Mouse (Mus musculus): ENCODE data around the gene Ddx17. TPM values are rescaled to one million over a fixed set of nuclear protein-coding genes. Genes with fewer than 3 reads are reported as not detected.

Gene Ddx17
- polyA plus RNA-seq, 1 experiment from 2014 or later, result 37.1 TPM

- ATAC-seq (ENCODE audit: insufficient number of reproducible peaks, low FRiP score), result peak; percentile 83
- peak overlapping the region; percentile 98 for H3K27ac ChIP-seq (ENCODE audit: poor library complexity, severe bottlenecking)
- WGBS, result under 1% methylated on average over 52 of the region's 52 CpGs
- peak overlapping the region; percentile 89 for H3K4me2 ChIP-seq
- H3K9ac ChIP-seq, result peak overlapping the region; percentile 98
- peak overlapping the region; percentile 91 for H3K4me3 ChIP-seq
- peaks cover 8% of the 10 kb centered on the region for H3K27me3 ChIP-seq (replicated peaks)
- H3K36me3 ChIP-seq, result peaks cover 34% of the 10 kb centered on the region
- no peaks in the 10 kb centered on the region for H3K9me3 ChIP-seq (replicated peaks)
- peaks cover 23% of the 10 kb centered on the region for H3K4me1 ChIP-seq (replicated peaks)
Measured at GRCm38 (mm10) chr15:79545921-79546399, 581 bp downstream of the Ddx17 start.

DNA sequence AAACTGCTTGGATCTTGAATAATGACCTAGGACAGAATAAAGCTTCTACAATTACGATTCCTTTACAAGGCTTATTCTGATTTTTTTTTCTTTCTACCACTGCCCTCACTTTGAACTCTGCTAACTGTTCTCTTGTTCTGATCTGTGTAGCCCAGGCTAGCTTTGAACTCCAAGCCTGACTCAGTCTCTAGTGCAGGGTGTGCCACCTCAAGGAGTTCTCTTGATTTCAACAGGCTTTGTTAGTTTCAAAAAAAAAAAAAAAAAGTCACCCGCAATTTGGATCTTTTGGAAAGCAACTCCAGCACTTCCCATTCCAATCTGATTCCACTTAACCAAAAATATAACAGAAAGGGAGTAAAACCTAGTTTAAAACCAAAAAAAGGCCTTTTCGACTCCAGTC, 1.0 kb downstream of the Ddx17 start:
- H3K4me1 ChIP-seq (replicated peaks), result peaks cover 27% of the 10 kb centered on the region
- 5% methylated on average over 3 of the region's 3 CpGs for WGBS
- H3K27ac ChIP-seq (ENCODE audit: poor library complexity, severe bottlenecking), result peak overlapping the region; percentile 98
- peak overlapping the region; percentile 98 for H3K9ac ChIP-seq
- peak overlapping the region; percentile 89 for H3K4me2 ChIP-seq
- peak overlapping the region; percentile 91 for H3K4me3 ChIP-seq
- H3K27me3 ChIP-seq (replicated peaks), result 0 out of 2 replicates have a peak, but pooled peaks cover 5% of the 10 kb centered on the region
- no peaks in the 10 kb centered on the region for H3K9me3 ChIP-seq (replicated peaks)
- H3K36me3 ChIP-seq, result peaks cover 38% of the 10 kb centered on the region
- no peak for ATAC-seq (ENCODE audit: insufficient number of reproducible peaks, low FRiP score)

DNA sequence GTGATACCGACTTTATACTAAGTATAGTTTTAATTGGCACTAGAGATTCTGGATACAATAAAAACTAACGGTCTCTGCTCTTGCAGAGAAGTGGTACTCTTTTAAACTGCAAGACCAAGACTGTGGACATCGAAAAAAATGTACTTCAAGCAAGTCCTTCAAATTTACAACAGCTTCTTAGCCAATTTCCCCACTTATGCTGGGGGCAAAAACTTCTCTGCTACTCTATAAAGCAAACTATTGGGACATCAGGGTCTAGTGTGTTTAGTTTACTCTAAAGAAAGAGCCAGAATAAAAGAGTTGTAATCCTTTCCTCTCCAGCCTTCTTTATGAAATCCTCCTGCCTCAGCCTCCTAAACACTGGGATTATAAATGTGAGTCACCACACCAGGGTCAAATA, 2.6 kb downstream of the Ddx17 start:
- no peaks in the 10 kb centered on the region for H3K27me3 ChIP-seq (replicated peaks)
- H3K4me2 ChIP-seq, result peak overlapping the region; percentile 35
- peaks cover 28% of the 10 kb centered on the region for H3K4me1 ChIP-seq (replicated peaks)
- no peak overlapping the region for H3K27ac ChIP-seq (ENCODE audit: poor library complexity, severe bottlenecking)
- no peaks in the 10 kb centered on the region for H3K9me3 ChIP-seq (replicated peaks)
- H3K36me3 ChIP-seq, result peaks cover 54% of the 10 kb centered on the region
- no peak for ATAC-seq (ENCODE audit: insufficient number of reproducible peaks, low FRiP score)
- H3K4me3 ChIP-seq, result peak overlapping the region; percentile 91
- H3K9ac ChIP-seq, result no peak overlapping the region
- 94% methylated on average over 3 of the region's 3 CpGs for WGBS

DNA sequence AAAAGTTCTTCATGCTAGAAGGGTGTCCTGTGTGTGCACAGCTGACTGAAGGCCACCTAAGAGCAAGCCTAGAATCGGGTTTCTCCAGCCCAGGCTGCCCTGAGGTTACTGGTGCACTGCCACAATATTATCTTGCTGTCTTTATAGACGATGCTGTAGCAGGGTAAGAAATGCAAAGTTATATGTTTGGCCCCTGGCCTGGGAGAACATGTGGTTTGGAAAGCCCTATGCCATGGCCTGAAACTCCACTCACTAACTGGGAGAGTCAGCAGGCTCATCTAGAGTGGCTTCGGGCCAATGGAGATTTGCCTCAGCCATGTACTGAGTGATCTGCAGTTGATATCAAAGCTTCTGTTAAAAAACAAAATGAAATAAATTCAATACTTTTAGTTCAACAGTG, 12.7 kb downstream of the Ddx17 start:
- H3K27me3 ChIP-seq (replicated peaks), result no peaks in the 10 kb centered on the region
- no peak overlapping the region for H3K27ac ChIP-seq (ENCODE audit: poor library complexity, severe bottlenecking)
- peaks cover 96% of the 10 kb centered on the region for H3K36me3 ChIP-seq
- H3K4me3 ChIP-seq, result no peak overlapping the region
- H3K9ac ChIP-seq, result no peak overlapping the region
- H3K4me1 ChIP-seq (replicated peaks), result no peaks in the 10 kb centered on the region
- no peaks in the 10 kb centered on the region for H3K9me3 ChIP-seq (replicated peaks)
- no peak for ATAC-seq (ENCODE audit: insufficient number of reproducible peaks, low FRiP score)
- 93% methylated on average over 3 of the region's 3 CpGs for WGBS
- H3K4me2 ChIP-seq, result no peak overlapping the region

DNA sequence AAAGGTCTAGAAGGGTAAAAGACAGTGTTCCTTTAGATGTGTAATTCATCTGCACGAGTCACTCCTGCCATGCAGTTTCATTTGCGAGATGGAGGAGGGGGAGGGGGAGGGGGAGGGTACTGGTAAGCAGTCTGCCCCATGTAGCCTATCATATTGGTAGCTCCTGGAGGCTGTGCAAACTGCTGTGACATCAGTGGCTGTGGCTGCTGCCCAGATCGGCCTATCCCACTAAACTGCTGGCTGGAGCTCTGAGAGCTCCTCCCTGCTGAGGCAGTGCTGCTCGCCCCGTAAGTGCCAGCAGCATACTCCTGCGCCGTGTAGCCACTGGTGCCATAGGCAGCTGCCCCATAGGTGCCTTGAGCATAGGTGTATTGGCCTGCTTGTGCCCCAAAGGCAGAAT, 16.6 kb downstream of the Ddx17 start:
- 84% methylated on average over 7 of the region's 7 CpGs for WGBS
- ATAC-seq (ENCODE audit: insufficient number of reproducible peaks, low FRiP score), result no peak
- H3K9me3 ChIP-seq (replicated peaks), result no peaks in the 10 kb centered on the region
- no peak overlapping the region for H3K4me3 ChIP-seq
- H3K4me1 ChIP-seq (replicated peaks), result no peaks in the 10 kb centered on the region
- no peak overlapping the region for H3K9ac ChIP-seq
- H3K4me2 ChIP-seq, result no peak overlapping the region
- peaks cover 90% of the 10 kb centered on the region for H3K36me3 ChIP-seq
- H3K27ac ChIP-seq (ENCODE audit: poor library complexity, severe bottlenecking), result no peak overlapping the region
- H3K27me3 ChIP-seq (replicated peaks), result no peaks in the 10 kb centered on the region

- Histone ChIP-seq H3K27me3 (replicated peaks) (no peaks in the 10 kb centered on the region), H3K27ac (ENCODE audit: poor library complexity, severe bottlenecking) (no peak overlapping the region), H3K4me2 (no peak overlapping the region), H3K4me3 (no peak overlapping the region), H3K36me3 (peaks cover 86% of the 10 kb centered on the region), H3K9ac (no peak overlapping the region), H3K9me3 (replicated peaks) (no peaks in the 10 kb centered on the region), H3K4me1 (replicated peaks) (no peaks in the 10 kb centered on the region)
- 74% methylated on average over 5 of the region's 5 CpGs for WGBS
- ATAC-seq (ENCODE audit: insufficient number of reproducible peaks, low FRiP score), result no peak
Measured at GRCm38 (mm10) chr15:79527991-79528639, 18.4 kb downstream of the Ddx17 start.

DNA sequence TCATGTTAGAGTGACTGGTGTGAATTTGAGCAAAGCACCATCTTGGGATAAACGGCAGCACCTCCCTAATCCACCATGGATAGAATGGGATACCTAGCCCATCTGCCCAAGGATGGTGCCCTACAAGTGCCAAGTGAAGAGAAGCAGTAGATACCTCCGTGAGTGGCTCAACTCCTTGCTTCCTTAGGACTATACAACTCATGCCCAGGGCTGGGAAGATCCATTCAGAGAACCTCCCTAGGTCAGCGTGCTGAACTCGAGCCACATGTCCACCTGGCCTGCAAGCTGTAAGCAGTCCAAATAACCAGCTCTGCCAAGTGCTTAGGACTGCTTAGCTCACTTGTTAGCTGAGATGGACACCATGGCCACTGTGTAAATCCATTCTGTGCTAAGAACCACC, 19.3 kb downstream of the Ddx17 start:
- Histone ChIP-seq H3K9ac (no peak overlapping the region), H3K27ac (ENCODE audit: poor library complexity, severe bottlenecking) (no peak overlapping the region), H3K9me3 (replicated peaks) (no peaks in the 10 kb centered on the region), H3K36me3 (peaks cover 86% of the 10 kb centered on the region), H3K4me2 (no peak overlapping the region), H3K27me3 (replicated peaks) (no peaks in the 10 kb centered on the region), H3K4me3 (no peak overlapping the region), H3K4me1 (replicated peaks) (no peaks in the 10 kb centered on the region)
- 81% methylated on average over 4 of the region's 4 CpGs for WGBS
- no peak for ATAC-seq (ENCODE audit: insufficient number of reproducible peaks, low FRiP score)

- no peak overlapping the region for H3K9ac ChIP-seq
- WGBS, result 60% methylated on average over 9 of the region's 9 CpGs
- no peaks in the 10 kb centered on the region for H3K9me3 ChIP-seq (replicated peaks)
- H3K27ac ChIP-seq (ENCODE audit: poor library complexity, severe bottlenecking), result no peak overlapping the region
- H3K4me2 ChIP-seq, result no peak overlapping the region
- H3K4me3 ChIP-seq, result no peak overlapping the region
- H3K27me3 ChIP-seq (replicated peaks), result no peaks in the 10 kb centered on the region
- H3K36me3 ChIP-seq, result peaks cover 77% of the 10 kb centered on the region
- no peaks in the 10 kb centered on the region for H3K4me1 ChIP-seq (replicated peaks)
- no peak for ATAC-seq (ENCODE audit: insufficient number of reproducible peaks, low FRiP score)
Measured at GRCm38 (mm10) chr15:79525979-79526768, 20.4 kb downstream of the Ddx17 start.

- Histone ChIP-seq H3K36me3 (peaks cover 71% of the 10 kb centered on the region), H3K27me3 (replicated peaks) (no peaks in the 10 kb centered on the region), H3K4me2 (no peak overlapping the region), H3K27ac (ENCODE audit: poor library complexity, severe bottlenecking) (no peak overlapping the region), H3K9ac (no peak overlapping the region), H3K4me3 (no peak overlapping the region), H3K9me3 (replicated peaks) (no peaks in the 10 kb centered on the region), H3K4me1 (replicated peaks) (no peaks in the 10 kb centered on the region)
- WGBS, result 81% methylated on average over 5 of the region's 5 CpGs
- no peak for ATAC-seq (ENCODE audit: insufficient number of reproducible peaks, low FRiP score)
Measured at GRCm38 (mm10) chr15:79525564-79525963, 21.0 kb downstream of the Ddx17 start.

GRCm38 (mm10) chr15:79519400-79520220, 26.9 kb downstream of the Ddx17 start:
- Histone ChIP-seq H3K27ac (ENCODE audit: poor library complexity, severe bottlenecking) (no peak overlapping the region), H3K4me1 (replicated peaks) (peaks cover 27% of the 10 kb centered on the region), H3K9me3 (replicated peaks) (no peaks in the 10 kb centered on the region), H3K36me3 (peaks cover 22% of the 10 kb centered on the region), H3K4me2 (no peak overlapping the region), H3K4me3 (no peak overlapping the region), H3K27me3 (replicated peaks) (peaks cover 13% of the 10 kb centered on the region), H3K9ac (no peak overlapping the region)
- no peak for ATAC-seq (ENCODE audit: insufficient number of reproducible peaks, low FRiP score)
- 46% methylated on average over 16 of the region's 16 CpGs for WGBS

DNA sequence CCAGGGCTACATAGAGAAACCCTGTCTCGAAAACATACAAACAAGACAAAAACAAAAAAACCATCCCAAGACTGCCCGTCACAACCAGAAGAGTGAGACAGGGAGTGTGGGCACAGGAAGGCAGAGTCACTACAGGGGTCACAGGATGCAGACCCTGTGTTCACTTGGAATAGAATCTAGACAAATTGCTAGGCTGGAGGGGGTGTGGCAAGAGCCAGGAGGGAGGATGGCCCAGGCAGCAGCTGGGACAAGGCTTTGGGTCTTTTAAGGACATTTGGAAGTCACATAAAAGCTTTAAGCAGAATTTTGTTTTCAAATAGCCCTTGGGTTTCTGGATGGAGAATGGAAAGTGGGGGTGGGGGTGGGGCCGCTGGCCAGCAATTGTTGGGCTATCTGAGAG, 28.0 kb downstream of the Ddx17 start:
- Histone ChIP-seq H3K4me3 (no peak overlapping the region), H3K4me2 (no peak overlapping the region), H3K27ac (ENCODE audit: poor library complexity, severe bottlenecking) (no peak overlapping the region), H3K9me3 (replicated peaks) (no peaks in the 10 kb centered on the region), H3K4me1 (replicated peaks) (peaks cover 27% of the 10 kb centered on the region), H3K36me3 (peaks cover 13% of the 10 kb centered on the region), H3K9ac (no peak overlapping the region), H3K27me3 (replicated peaks) (peaks cover 23% of the 10 kb centered on the region)
- 89% methylated on average over 3 of the region's 3 CpGs for WGBS
- no peak for ATAC-seq (ENCODE audit: insufficient number of reproducible peaks, low FRiP score)
